Mouse (Mus musculus): ENCODE results near the gene Rin2. TPM values are rescaled to one million over a fixed set of nuclear protein-coding genes. Genes with fewer than 3 reads are reported as not detected.

The Rin2 gene
- total RNA-seq (2015) (34.1 and 39.7 TPM in 2 replicates), total RNA-seq (2017) (53.6 and 54.6 TPM in 2 replicates)

GRCm38 (mm10) chr2:145675142-145675755 is at the start of gene Rin2:
TSS of gene Rin2 (plus strand) at chr2:145675215.
- ATAC-seq (ENCODE audit: poor library complexity, severe bottlenecking), result peak; percentile 73

GRCm38 (mm10) chr2:145631123-145631798 is 43.8 kb upstream of the Rin2 start:
- ATAC-seq (ENCODE audit: poor library complexity, severe bottlenecking), result no peak

- ATAC-seq (ENCODE audit: poor library complexity, severe bottlenecking), result no peak
Measured at GRCm38 (mm10) chr2:145631799-145632174, 43.2 kb upstream of the Rin2 start.

- no peak for ATAC-seq (ENCODE audit: poor library complexity, severe bottlenecking)
Measured at GRCm38 (mm10) chr2:145633811-145634210, 41.2 kb upstream of the Rin2 start.

GRCm38 (mm10) chr2:145640255-145640984 is 34.6 kb upstream of the Rin2 start:
- no peak for ATAC-seq (ENCODE audit: poor library complexity, severe bottlenecking)

GRCm38 (mm10) chr2:145655373-145655960 is 19.5 kb upstream of the Rin2 start:
- ATAC-seq (ENCODE audit: poor library complexity, severe bottlenecking), result no peak

GRCm38 (mm10) chr2:145656121-145656520 is 18.9 kb upstream of the Rin2 start:
- ATAC-seq (ENCODE audit: poor library complexity, severe bottlenecking), result no peak

- ATAC-seq (ENCODE audit: poor library complexity, severe bottlenecking), result no peak
Measured at GRCm38 (mm10) chr2:145656716-145657115, 18.3 kb upstream of the Rin2 start.

- no peak for ATAC-seq (ENCODE audit: poor library complexity, severe bottlenecking)
Measured at GRCm38 (mm10) chr2:145661242-145661641, 13.8 kb upstream of the Rin2 start.

- ATAC-seq (ENCODE audit: poor library complexity, severe bottlenecking), result no peak
Measured at GRCm38 (mm10) chr2:145663899-145664298, 11.1 kb upstream of the Rin2 start.

- ATAC-seq (ENCODE audit: poor library complexity, severe bottlenecking), result no peak
Measured at GRCm38 (mm10) chr2:145664311-145664710, 10.7 kb upstream of the Rin2 start.

- no peak for ATAC-seq (ENCODE audit: poor library complexity, severe bottlenecking)
Measured at GRCm38 (mm10) chr2:145668135-145668534, 6.9 kb upstream of the Rin2 start.

- ATAC-seq (ENCODE audit: poor library complexity, severe bottlenecking), result no peak
Measured at GRCm38 (mm10) chr2:145670131-145670530, 4.9 kb upstream of the Rin2 start.

- ATAC-seq (ENCODE audit: poor library complexity, severe bottlenecking), result no peak
Measured at GRCm38 (mm10) chr2:145674496-145675141, 396 bp upstream of the Rin2 start.

GRCm38 (mm10) chr2:145675756-145676543 is 935 bp downstream of the Rin2 start:
- peak; percentile 11 for ATAC-seq (ENCODE audit: poor library complexity, severe bottlenecking)

GRCm38 (mm10) chr2:145676544-145676925 is 1.5 kb downstream of the Rin2 start:
- ATAC-seq (ENCODE audit: poor library complexity, severe bottlenecking), result no peak

- no peak for ATAC-seq (ENCODE audit: poor library complexity, severe bottlenecking)
Measured at GRCm38 (mm10) chr2:145676936-145677335, 1.9 kb downstream of the Rin2 start.

- no peak for ATAC-seq (ENCODE audit: poor library complexity, severe bottlenecking)
Measured at GRCm38 (mm10) chr2:145680141-145680540, 5.1 kb downstream of the Rin2 start.

GRCm38 (mm10) chr2:145680762-145681161 is 5.7 kb downstream of the Rin2 start:
- ATAC-seq (ENCODE audit: poor library complexity, severe bottlenecking), result no peak

- no peak for ATAC-seq (ENCODE audit: poor library complexity, severe bottlenecking)
Measured at GRCm38 (mm10) chr2:145681626-145682025, 6.6 kb downstream of the Rin2 start.
